Mouse (Mus musculus) forebrain, embryonic 13.5 days (tissue): ENCODE results near the gene Gpr84. TPM values are rescaled to one million over a fixed set of nuclear protein-coding genes. Genes with fewer than 3 reads are reported as not detected.
"Not testable (repeated sequence)": the region's sequence is repeated elsewhere in the genome, so short reads cannot be mapped to it uniquely, and the experiment has no call there.

ENCODE experiments used
- ATAC-seq: fragments of 200-750 bp; cut with Nextera tagmentation; 2 replicates; pipeline ENCODE4 v1.8.0; 2017
- H3K27ac ChIP-seq: fragments of 300-500 bp; sonication (generic); 2 replicates; pipeline ENCODE4 v1.5.1; 2015; ENCODE audit warnings: inconsistent platforms, mild to moderate bottlenecking, moderate library complexity
- H3K27me3 ChIP-seq: fragments of 300-500 bp; sonication (generic); 2 replicates; pipeline ENCODE4 v1.6.1; 2015; ENCODE audit warnings: mild to moderate bottlenecking, inconsistent platforms
- H3K36me3 ChIP-seq: fragments of 300-500 bp; sonication (generic); 2 replicates; pipeline ENCODE4 v1.6.1; 2015; ENCODE audit warnings: mild to moderate bottlenecking, inconsistent platforms; ENCODE audit not compliant: poor library complexity, severe bottlenecking
- H3K4me1 ChIP-seq: fragments of 300-500 bp; sonication (generic); 2 replicates; pipeline ENCODE4 v1.6.1; 2015; ENCODE audit warnings: inconsistent platforms
- H3K4me2 ChIP-seq: fragments of 300-500 bp; sonication (generic); 2 replicates; pipeline ENCODE4 v1.6.1; 2015; ENCODE audit warnings: inconsistent platforms, mild to moderate bottlenecking, moderate library complexity
- H3K4me3 ChIP-seq: fragments of 300-500 bp; sonication (generic); 2 replicates; pipeline ENCODE4 v1.5.1; 2015; ENCODE audit warnings: mild to moderate bottlenecking, inconsistent platforms
- H3K9ac ChIP-seq: fragments of 300-500 bp; sonication (generic); 2 replicates; pipeline ENCODE4 v1.6.1; 2015; ENCODE audit warnings: mild to moderate bottlenecking, inconsistent platforms
- H3K9me3 ChIP-seq: fragments of 300-500 bp; sonication (generic); replicated peaks from 2 replicates; pipeline ENCODE4 v1.6.1; 2016; ENCODE audit warnings: inconsistent platforms
- WGBS: fragments of 180-500 bp; shearing (Covaris S2); methylation state at CpG from one replicate; pipeline ENCODE4 v1.1.7; 2015; 5-methylcytosine and 5-hydroxymethylcytosine counted together
- microRNA counts: library from miRNA; unstranded; fragments of <30 nt; microRNA quantifications from one replicate; lab custom pipeline; 2016
- microRNA-seq: library from miRNA; unstranded; fragments of <30 nt; microRNA quantifications from one replicate; pipeline ENCODE4, GENCODE M21; 2016
- polyA plus RNA-seq: library from polyadenylated mRNA; unstranded; fragments of >200 nt; fragmentation: Nextera tagmentation; extraction: Ambion mirVana; gene quantifications from 2 replicates; pipeline ENCODE4 v1.2.1, GENCODE M21; 2015

Gene Gpr84
- polyA plus RNA-seq, 1 experiment from 2014 or later: 0.41 TPM

GRCm38 (mm10) chr15:103275943-103276342, 34.5 kb downstream of the Gpr84 start:
- WGBS: 92% methylated on average over 3 of the region's 3 CpGs
- H3K27me3 ChIP-seq, H3K4me2 ChIP-seq, ATAC-seq, H3K9ac ChIP-seq, H3K36me3 ChIP-seq, H3K9me3 ChIP-seq, H3K27ac ChIP-seq, H3K4me3 ChIP-seq: not testable (repeated sequence)
- H3K4me1 ChIP-seq: peaks cover 20% of the 10 kb centered on the region

- peaks cover 17% of the 10 kb centered on the region for H3K4me1 ChIP-seq
Measured at GRCm38 (mm10) chr15:103272419-103273279, 37.8 kb downstream of the Gpr84 start, which contains the start of gene Copz1. Gene Copz1, plus strand, starts transcription at chr15:103272714.

GRCm38 (mm10) chr15:103268903-103269302, 41.5 kb downstream of the Gpr84 start:
- H3K36me3 ChIP-seq: no peaks in the 10 kb centered on the region
- H3K27me3 ChIP-seq: no peaks in the 10 kb centered on the region
- WGBS: 83% methylated on average over 4 of the region's 4 CpGs
- H3K27ac ChIP-seq: no peak overlapping the region
- H3K4me2 ChIP-seq: no peak overlapping the region
- peaks cover 8% of the 10 kb centered on the region for H3K4me1 ChIP-seq
- no peak overlapping the region for H3K9ac ChIP-seq
- H3K9me3 ChIP-seq: no peaks in the 10 kb centered on the region
- ATAC-seq: no peak
- no peak overlapping the region for H3K4me3 ChIP-seq

More at GRCm38 (mm10) chr15:103272419-103273279, 37.8 kb downstream of the Gpr84 start, which contains the start of gene Copz1:
- H3K9ac ChIP-seq: peak within 1 kb of the TSS; percentile 84
- H3K4me2 ChIP-seq: peak within 1 kb of the TSS; percentile 63
- no peaks in the 10 kb centered on the region for H3K36me3 ChIP-seq
- under 1% methylated on average over 38 of the region's 38 CpGs for WGBS
- H3K4me3 ChIP-seq: peak within 1 kb of the TSS; percentile 88
- H3K27ac ChIP-seq: peak within 1 kb of the TSS; percentile 40; the same call in 1 of the 2 replicates
- peak; percentile 99 for ATAC-seq
- H3K27me3 ChIP-seq: no peaks in the 10 kb centered on the region
- no peaks in the 10 kb centered on the region for H3K9me3 ChIP-seq

GRCm38 (mm10) chr15:103264794-103265193, 45.6 kb downstream of the Gpr84 start:
- 95% methylated on average over 2 of the region's 2 CpGs for WGBS
- no peak overlapping the region for H3K4me2 ChIP-seq
- no peaks in the 10 kb centered on the region for H3K36me3 ChIP-seq
- no peak overlapping the region for H3K27ac ChIP-seq
- no peak for ATAC-seq
- no peaks in the 10 kb centered on the region for H3K9me3 ChIP-seq
- H3K4me3 ChIP-seq: no peak overlapping the region
- H3K9ac ChIP-seq: no peak overlapping the region
- no peaks in the 10 kb centered on the region for H3K27me3 ChIP-seq
- no peaks in the 10 kb centered on the region for H3K4me1 ChIP-seq

- no peak for ATAC-seq
- peaks cover 12% of the 10 kb centered on the region for H3K27me3 ChIP-seq
Measured at GRCm38 (mm10) chr15:103259989-103260388, 50.4 kb downstream of the Gpr84 start.

GRCm38 (mm10) chr15:103259162-103259561, 51.2 kb downstream of the Gpr84 start:
- H3K27ac ChIP-seq: no peak overlapping the region
- H3K9me3 ChIP-seq: no peaks in the 10 kb centered on the region
- H3K27me3 ChIP-seq: peaks cover 20% of the 10 kb centered on the region
- no peak overlapping the region for H3K9ac ChIP-seq
- no peak overlapping the region for H3K4me2 ChIP-seq
- no peak for ATAC-seq
- H3K36me3 ChIP-seq: no peaks in the 10 kb centered on the region
- H3K4me3 ChIP-seq: no peak overlapping the region
- H3K4me1 ChIP-seq: peaks cover 8% of the 10 kb centered on the region
- WGBS: 85% methylated on average over 5 of the region's 5 CpGs

More at GRCm38 (mm10) chr15:103259989-103260388, 50.4 kb downstream of the Gpr84 start:
- no peak overlapping the region for H3K27ac ChIP-seq
- 72% methylated on average over 1 of the region's 1 CpGs for WGBS
- H3K9me3 ChIP-seq: no peaks in the 10 kb centered on the region
- H3K9ac ChIP-seq: no peak overlapping the region
- no peaks in the 10 kb centered on the region for H3K36me3 ChIP-seq
- H3K4me2 ChIP-seq: no peak overlapping the region
- no peak overlapping the region for H3K4me3 ChIP-seq
- peaks cover 4% of the 10 kb centered on the region for H3K4me1 ChIP-seq

MicroRNAs encoded within 50 kb of the gene (microRNA counts, 519-probe panel; counts per million panel counts)
- 4,555 counts per million, percentile 85 among the panel's probes with 10 or more counts for microRNA mmu-miR-148b (lab: Ali Mortazavi, UCI)

Small RNA genes lying within 50 kb of the gene (microRNA-seq; reads per million reads assigned to microRNA genes)
- gene Mir148b (241 reads per million, percentile 61 among the genes with 10 or more reads in this experiment), gene Mir6963 (not detected)

Other genes starting within 250 kb of the Gpr84 start
- 24.4 and 27.3 TPM in 2 replicates for gene Smug1, start 143.5 kb downstream of the Gpr84 start, polyA plus RNA-seq
- gene Cbx5, start 70.8 kb downstream of the Gpr84 start, polyA plus RNA-seq: 161 and 174 TPM in 2 replicates
- 1,312 and 1,385 TPM in 2 replicates for gene Hnrnpa1, start 70.2 kb downstream of the Gpr84 start, polyA plus RNA-seq
- gene Nfe2, start 52.2 kb downstream of the Gpr84 start, polyA plus RNA-seq: 0.57 and 1.6 TPM in 2 replicates
- gene Copz1, start 37.9 kb downstream of the Gpr84 start, polyA plus RNA-seq: 219 and 232 TPM in 2 replicates
- gene Zfp385a, start 29.5 kb upstream of the Gpr84 start, polyA plus RNA-seq: 11.3 and 12.0 TPM in 2 replicates
- gene Itga5, start 56.2 kb upstream of the Gpr84 start, polyA plus RNA-seq: 7.7 and 8.0 TPM in 2 replicates
- gene Gtsf1, start 119.9 kb upstream of the Gpr84 start, polyA plus RNA-seq: not detected in 2 replicates
- not detected in 2 replicates for gene Gtsf2, start 137.9 kb upstream of the Gpr84 start, polyA plus RNA-seq
- 1.0 and 1.2 TPM in 2 replicates for gene Nckap1l, start 143.2 kb upstream of the Gpr84 start, polyA plus RNA-seq
- gene Pde1b, start 192.4 kb upstream of the Gpr84 start, polyA plus RNA-seq: 60.5 and 61.6 TPM in 2 replicates
- 82.3 and 85.8 TPM in 2 replicates for gene Ppp1r1a, start 227.4 kb upstream of the Gpr84 start, polyA plus RNA-seq